9 mouse cellular contexts compared by ENCODE assay signal in the genomic region with DNA sequence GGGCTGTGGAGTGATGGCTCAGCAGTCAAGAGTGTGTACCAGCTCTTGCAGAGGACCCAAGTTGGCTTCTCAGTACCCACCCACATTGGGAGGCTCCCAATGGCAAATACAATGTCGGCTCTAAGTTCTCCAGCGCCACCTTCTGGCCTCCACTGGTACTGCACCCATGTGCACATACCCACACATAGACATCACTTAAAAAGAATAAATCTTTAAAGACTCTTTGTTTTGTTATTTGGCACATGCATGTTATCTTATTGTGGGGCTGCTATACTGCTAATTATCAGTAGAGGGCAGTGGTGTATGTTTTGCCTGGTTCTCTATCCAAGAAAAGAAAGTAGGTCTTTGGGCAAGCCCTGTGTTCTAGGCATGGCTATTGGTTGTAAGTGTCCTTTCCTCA.
DNase-seq lines count a peak whose midpoint lies in the region; ATAC-seq and TF ChIP-seq lines count a peak whose summit lies in the region.
"Had no signal": no experiment of that assay in that cellular context is flagged by ENCODE, and none has a peak within 500 bp of the region (broad histone marks: within the 10 kb centered on the region; RNA-seq: fewer than 3 reads in every experiment).

No protein-coding gene starts in this region.

- no peak for DNase-seq in heart, embryonic 10.5 days (ENCODE audit: low spot score)
- no peak for DNase-seq in heart, postnatal 25 days (ENCODE audit: low spot score)
- peak; percentile 1 for DNase-seq in A20 (ENCODE audit: low read depth, low spot score)
- no peak for DNase-seq in heart, adult 18-20 months
- DNase-seq in right cerebral cortex, postnatal 10 days (ENCODE audit: low spot score in 2 of 2) = no peak
- DNase-seq: cerebellum, adult 9-10 months had no signal

- no peaks in the 10 kb centered on the region for H3K9me3 ChIP-seq in heart, embryonic 10.5 days
- H3K9me3 ChIP-seq in hindbrain, embryonic 16.5 days (ENCODE audit: control insufficient read depth, low read length) = peaks cover 3% of the 10 kb centered on the region; the same call in 1 of the 2 replicates

- H3K27ac ChIP-seq in heart, embryonic 10.5 days = 0 out of 2 replicates have a peak overlapping the region, but pooled peaks have one; percentile 56
- H3K27ac ChIP-seq in bone marrow macrophage, adult 2 months (ENCODE audit: insufficient read depth, low read depth, low read length) = no peak overlapping the region
- H3K27ac ChIP-seq in hindbrain, embryonic 16.5 days (ENCODE audit: low read depth, low read length) = no peak overlapping the region

- H3K4me2 ChIP-seq in hindbrain, embryonic 16.5 days (ENCODE audit: low read length) = no peak overlapping the region

- TF ChIP-seq CTCF in bone marrow macrophage, adult 2 months (IDR thresholded peaks at IDR 0.05; ENCODE audit: low read depth, low read length) = peak; percentile 20; the same call in 1 of the 2 replicates

- H3K9ac ChIP-seq in hindbrain, embryonic 16.5 days (ENCODE audit: low read depth, low read length) = no peak overlapping the region

- no peak overlapping the region for H3K4me3 ChIP-seq in heart, embryonic 10.5 days
- H3K4me3 ChIP-seq in bone marrow macrophage, adult 2 months (ENCODE audit: insufficient read depth, low read length) = no peak overlapping the region
- no peak overlapping the region for H3K4me3 ChIP-seq in hindbrain, embryonic 16.5 days (ENCODE audit: low read length)

- intact Hi-C loops in heart, postnatal 25 days (cut with DNase I) = no loop called here

- H3K27me3 ChIP-seq in heart, embryonic 10.5 days (ENCODE audit: insufficient read depth, poor library complexity, severe bottlenecking) = peaks cover 46% of the 10 kb centered on the region
- 0 out of 2 replicates have a peak, but pooled peaks cover 2% of the 10 kb centered on the region for H3K27me3 ChIP-seq in hindbrain, embryonic 16.5 days (replicated peaks; ENCODE audit: control insufficient read depth, insufficient read depth, low read length)

- no peak for TF ChIP-seq POLR2A in bone marrow macrophage, adult 2 months (IDR thresholded peaks at IDR 0.05; ENCODE audit: borderline replicate concordance, low read depth, low read length)

- WGBS in heart, embryonic 10.5 days = 26% methylated on average over 2 of the region's 2 CpGs
- 30% methylated on average over 2 of the region's 2 CpGs for WGBS in hindbrain, embryonic 16.5 days

- H3K36me3 ChIP-seq in heart, embryonic 10.5 days = no peaks in the 10 kb centered on the region; the same call in 1 of the 2 replicates
- no peaks in the 10 kb centered on the region for H3K36me3 ChIP-seq in hindbrain, embryonic 16.5 days (ENCODE audit: control insufficient read depth, insufficient read depth, low read length)

- peak; percentile 50; the same call in 1 of the 2 replicates for ATAC-seq in megakaryocyte-erythroid progenitor cell, adult 5-6 weeks (replicated peaks; ENCODE audit: low FRiP score, low TSS enrichment, poor library complexity, severe bottlenecking)
- ATAC-seq in hindbrain, embryonic 16.5 days = no peak

- H3K4me1 ChIP-seq in heart, embryonic 10.5 days = peaks cover 39% of the 10 kb centered on the region
- no peaks in the 10 kb centered on the region for H3K4me1 ChIP-seq in bone marrow macrophage, adult 2 months (ENCODE audit: control insufficient read depth, insufficient read depth, low read length)
- H3K4me1 ChIP-seq in hindbrain, embryonic 16.5 days (ENCODE audit: control insufficient read depth, insufficient read depth, low read depth, low read length) = peaks cover 3% of the 10 kb centered on the region
